Comparison of ENCODE assay signal across 8 mouse cellular contexts in genomic region chrX:114473782-114474731, GRCm38 (mm10). TPM values are rescaled to one million over a fixed set of nuclear protein-coding genes. Genes with fewer than 3 reads are reported as not detected.
A peak's percentile ranks its signal among the peaks of the same experiment; 100 is the strongest.
DNase-seq lines count a peak whose midpoint lies in the region; ATAC-seq and TF ChIP-seq lines count a peak whose summit lies in the region.

TSS of gene Klhl4 (plus strand) at chrX:114474333.

- peak; percentile 4 to 7 for DNase-seq in cerebellum, postnatal 25 days
- DNase-seq in cerebellum, adult 9-11 months: no peak
- peak; percentile 15 for DNase-seq in hindbrain, embryonic 10.5 days (ENCODE audit: low spot score)
- peak; percentile 5 to 10 for DNase-seq in layer of hippocampus, adult 8-10 months (ENCODE audit: low spot score in 2 of 2)
- DNase-seq in lung, postnatal 14 days: peak; percentile 0
- DNase-seq in urinary bladder, postnatal 10 days (ENCODE audit: low spot score): no peak

- TF ChIP-seq POLR2A in small intestine, adult 2 months (IDR thresholded peaks at IDR 0.05; ENCODE audit: low read depth, low read length): no peak

- peak within 1 kb of the TSS; percentile 42 for H3K4me2 ChIP-seq in forebrain, embryonic 12.5 days

- H3K27ac ChIP-seq in forebrain, embryonic 12.5 days: no peak within 1 kb of the TSS
- peak within 1 kb of the TSS; percentile 40; the same call in 1 of the 2 replicates for H3K27ac ChIP-seq in hindbrain, embryonic 10.5 days
- no peak within 1 kb of the TSS for H3K27ac ChIP-seq in small intestine, adult 2 months (ENCODE audit: insufficient read depth, low read depth, low read length)

- H3K27me3 ChIP-seq in forebrain, embryonic 12.5 days: no peaks in the 10 kb centered on the region
- no peaks in the 10 kb centered on the region for H3K27me3 ChIP-seq in hindbrain, embryonic 10.5 days (ENCODE audit: insufficient read depth, poor library complexity, severe bottlenecking)
- no peaks in the 10 kb centered on the region for H3K27me3 ChIP-seq in small intestine, adult 2 months (ENCODE audit: control insufficient read depth, insufficient read depth, low read length)

- no peaks in the 10 kb centered on the region for H3K9me3 ChIP-seq in forebrain, embryonic 12.5 days
- no peaks in the 10 kb centered on the region for H3K9me3 ChIP-seq in hindbrain, embryonic 10.5 days

- no peaks in the 10 kb centered on the region for H3K36me3 ChIP-seq in forebrain, embryonic 12.5 days (replicated peaks)
- H3K36me3 ChIP-seq in hindbrain, embryonic 10.5 days: no peaks in the 10 kb centered on the region
- H3K36me3 ChIP-seq in small intestine, adult 2 months (ENCODE audit: control insufficient read depth, insufficient read depth, low read length): no peaks in the 10 kb centered on the region

- WGBS in forebrain, embryonic 12.5 days: 32% methylated on average over 14 of the region's 14 CpGs
- 38% methylated on average over 14 of the region's 14 CpGs for WGBS in hindbrain, embryonic 10.5 days
- WGBS in small intestine, adult 2 months: 40% methylated on average over 14 of the region's 14 CpGs

- H3K4me3 ChIP-seq in forebrain, embryonic 12.5 days (replicated peaks): peak within 1 kb of the TSS; percentile 27
- peak within 1 kb of the TSS; percentile 41 for H3K4me3 ChIP-seq in hindbrain, embryonic 10.5 days
- peak within 1 kb of the TSS; percentile 36; the same call in 1 of the 2 replicates for H3K4me3 ChIP-seq in small intestine, adult 2 months (ENCODE audit: low read depth, low read length)

- peak; percentile 77 for ATAC-seq in forebrain, embryonic 12.5 days (ENCODE audit: low FRiP score)

- no peak for TF ChIP-seq CTCF in small intestine, adult 2 months (IDR thresholded peaks at IDR 0.05; ENCODE audit: extremely low read depth, insufficient read length, insufficient replicate concordance, low read depth, low read length)

- H3K4me1 ChIP-seq in forebrain, embryonic 12.5 days: 0 out of 2 replicates have a peak, but pooled peaks cover 3% of the 10 kb centered on the region
- no peaks in the 10 kb centered on the region for H3K4me1 ChIP-seq in hindbrain, embryonic 10.5 days (replicated peaks)
- H3K4me1 ChIP-seq in small intestine, adult 2 months (ENCODE audit: control insufficient read depth, insufficient read depth, insufficient read length, low read length): no peaks in the 10 kb centered on the region

- H3K9ac ChIP-seq in forebrain, embryonic 12.5 days: no peak within 1 kb of the TSS

RNA-seq across cellular contexts. Expression of gene Klhl4, which starts in this region (rescaled TPM):
- polyA plus RNA-seq in forebrain, embryonic 12.5 days (2016; fragmentation: Nextera tagmentation; extraction: Ambion mirVana): 3.1 and 3.2 TPM in 2 replicates
- polyA plus RNA-seq in hindbrain, embryonic 10.5 days (2016; fragmentation: Nextera tagmentation; extraction: Ambion mirVana): 4.2 TPM in 2 replicates
- total RNA-seq in layer of hippocampus, adult 8-10 months (2022): 1 to 10 TPM; 6.5 to 7.6 (median 6.9) TPM
- polyA plus RNA-seq in small intestine, adult 2 months (2012; rRNA removed): 0.06 and 0.09 TPM in 2 replicates

Comparison
In these comparisons a context has a peak if more than half of its experiments do, and no peak if none do; other contexts are left out.
1. DNase-seq: peak in cerebellum, postnatal 25 days (2 of 2), hindbrain, embryonic 10.5 days (single experiment), layer of hippocampus, adult 8-10 months (2 of 2) and lung, postnatal 14 days (single experiment); none in cerebellum, adult 9-11 months (single experiment) and urinary bladder, postnatal 10 days (single experiment).
2. Peak in every context shown above with its lines, with median percentiles within 50 percentile points of each other: H3K4me3 ChIP-seq.